Mouse (Mus musculus) left cerebral cortex, postnatal 25 days (tissue): ENCODE results near the gene Rasgrp3. TPM values are rescaled to one million over a fixed set of nuclear protein-coding genes. Genes with fewer than 3 reads are reported as not detected.
A peak's percentile ranks its signal among the peaks of the same experiment; 100 is the strongest.

Experiments used
- DNase-seq, 2 experiments: peaks; one replicate each; pipeline ENCODE4 v3.0.0; 2022; ENCODE audit warnings: low spot score in 2 of 2, mixed read lengths in 1 of 2
- intact Hi-C: fragments of 180-260 bp; cut with DNase I; formaldehyde crosslinking; loops from one replicate; pipeline ENCODE4 v1.15.1; 2025
- total RNA-seq, 2 experiments: library from RNA; stranded (reverse); gene quantifications; 2 replicates each; pipeline ENCODE4 v1.2.3; 2021

Gene Rasgrp3
- 10 to 100 TPM; 10.4 to 10.9 TPM for total RNA-seq

DNA sequence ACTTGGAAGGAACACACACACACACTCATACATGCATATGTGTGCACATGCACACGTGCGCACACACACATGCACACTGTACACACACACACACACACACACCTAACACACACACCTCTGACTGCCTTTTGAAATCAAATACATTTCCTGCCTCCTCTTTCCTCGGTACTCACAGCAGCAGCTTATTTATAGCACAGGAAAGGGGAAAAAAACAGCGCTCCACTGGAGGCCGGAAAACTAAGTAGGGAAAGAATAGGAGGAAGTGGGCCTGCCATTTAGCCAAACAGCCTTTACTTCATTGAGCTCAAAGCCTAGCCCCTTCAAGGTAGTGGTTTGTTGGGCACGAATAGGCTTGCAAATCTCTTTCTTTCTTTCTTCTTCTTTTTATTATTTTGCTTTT lies at the start of gene Rasgrp3:
TSS of gene Rasgrp3 (plus strand) at position 298 of the 400 bp plus-strand sequence.
- DNase-seq = peak in 1 of 2 experiments; percentile 38
- intact Hi-C loops = no loop called here

DNA sequence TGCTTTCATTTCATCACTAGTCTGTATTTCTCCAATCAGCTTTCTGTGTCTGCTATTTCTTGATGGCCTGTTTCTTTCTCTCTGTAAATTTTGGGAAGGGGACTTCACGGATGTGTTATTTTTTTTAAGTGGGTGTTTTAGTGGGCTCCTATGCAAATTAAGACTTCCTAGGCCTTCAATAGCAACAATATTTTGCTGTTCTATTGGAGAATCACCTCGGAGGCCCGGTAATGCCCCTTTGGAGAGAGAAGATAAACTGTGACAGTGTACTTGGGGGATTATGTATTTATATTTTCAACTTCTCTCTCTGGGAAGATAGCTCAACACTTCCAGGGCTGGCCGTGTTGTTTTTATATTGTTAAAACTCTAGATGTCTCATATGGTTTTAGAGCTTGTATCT lies 47.3 kb upstream of the Rasgrp3 start:
- intact Hi-C loops = loop anchor here (10.0 kb wide), 1 partner anchor 304 kb away; no protein-coding TSS in a partner anchor
- no peak for DNase-seq

DNA sequence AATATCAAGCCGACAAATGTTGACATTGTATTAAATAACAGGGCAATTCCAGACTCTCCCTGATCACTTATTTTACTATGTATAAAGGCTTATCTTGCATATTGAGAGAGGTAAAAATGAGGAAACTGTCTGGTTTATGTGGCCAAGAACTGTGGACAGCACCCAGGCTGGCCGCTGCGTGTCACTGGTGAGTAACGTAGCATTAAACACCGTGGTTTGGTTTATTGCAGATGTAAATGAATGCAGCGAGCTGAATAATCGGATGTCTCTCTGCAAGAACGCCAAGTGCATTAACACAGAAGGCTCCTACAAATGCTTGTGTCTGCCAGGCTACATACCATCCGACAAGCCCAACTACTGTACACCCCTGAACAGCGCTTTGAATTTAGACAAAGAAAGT lies 45.6 kb upstream of the Rasgrp3 start:
- intact Hi-C loops = no loop called here
- peak in 1 of 2 experiments; percentile 24 for DNase-seq

- intact Hi-C loops = no loop called here
- DNase-seq = no peak
Measured at GRCm38 (mm10) chr17:75391429-75392192, 44.1 kb upstream of the Rasgrp3 start.

DNA sequence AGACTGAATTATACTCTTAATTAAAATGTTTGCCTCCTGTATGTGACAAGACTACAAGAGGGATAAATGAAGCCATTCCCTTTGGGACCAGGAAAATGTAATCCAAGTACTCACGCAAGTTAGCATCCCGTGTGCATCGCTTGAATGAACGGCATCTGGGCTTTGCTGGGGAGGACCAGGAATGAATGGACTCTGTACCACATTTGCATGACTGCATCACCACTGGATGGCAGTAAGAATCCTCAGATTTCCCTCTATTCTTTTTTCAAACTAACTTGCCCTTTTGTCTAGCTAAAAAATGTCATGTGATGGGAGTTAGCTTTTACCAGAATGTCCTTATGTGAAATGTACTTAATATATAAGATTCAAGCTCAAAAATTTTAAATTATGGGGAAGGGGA lies 29.3 kb upstream of the Rasgrp3 start:
- intact Hi-C loops = loop anchor here (10.0 kb wide), 1 partner anchor 128 kb away; no protein-coding TSS in a partner anchor
- peak; percentile 17 to 60 for DNase-seq

DNA sequence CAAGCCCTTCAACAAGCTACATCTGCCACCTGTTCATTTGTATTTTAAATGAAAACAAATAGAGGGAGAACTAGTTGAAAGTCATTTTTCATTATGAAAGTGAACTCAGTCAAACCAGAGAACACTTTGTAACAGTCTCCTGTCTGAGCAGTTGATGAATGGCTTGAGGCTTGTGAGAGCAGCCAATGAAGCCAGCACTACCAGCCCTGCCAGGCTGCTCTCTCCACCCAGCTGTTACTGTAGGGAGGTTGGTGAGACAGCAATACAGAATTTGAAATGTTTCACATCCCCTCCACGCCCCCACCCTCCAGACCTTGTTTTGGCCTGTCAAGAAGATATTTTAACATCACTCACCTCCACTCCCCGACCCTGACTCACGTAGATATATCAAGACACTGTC lies 18.8 kb upstream of the Rasgrp3 start:
- DNase-seq = no peak
- intact Hi-C loops = no loop called here

DNA sequence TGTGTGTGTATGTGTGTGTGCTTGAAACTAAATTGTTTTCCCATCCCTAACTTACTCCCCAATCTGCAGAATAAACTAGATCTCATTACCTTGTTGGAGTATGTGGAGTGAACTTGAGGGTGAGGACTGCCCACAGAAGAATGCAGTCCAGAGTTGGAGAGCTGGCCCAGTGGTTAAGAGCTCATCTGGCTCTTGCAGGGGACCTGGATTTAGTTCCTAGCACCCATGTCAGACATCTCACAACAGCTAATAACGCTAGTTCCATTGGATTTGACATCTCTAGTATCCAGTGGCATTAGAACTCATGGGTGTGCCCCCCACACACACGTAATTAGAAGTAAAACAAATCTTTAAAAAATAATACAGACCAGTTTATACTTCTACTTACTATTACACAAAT lies 1.5 kb upstream of the Rasgrp3 start:
- no peak for DNase-seq
- intact Hi-C loops = no loop called here

DNA sequence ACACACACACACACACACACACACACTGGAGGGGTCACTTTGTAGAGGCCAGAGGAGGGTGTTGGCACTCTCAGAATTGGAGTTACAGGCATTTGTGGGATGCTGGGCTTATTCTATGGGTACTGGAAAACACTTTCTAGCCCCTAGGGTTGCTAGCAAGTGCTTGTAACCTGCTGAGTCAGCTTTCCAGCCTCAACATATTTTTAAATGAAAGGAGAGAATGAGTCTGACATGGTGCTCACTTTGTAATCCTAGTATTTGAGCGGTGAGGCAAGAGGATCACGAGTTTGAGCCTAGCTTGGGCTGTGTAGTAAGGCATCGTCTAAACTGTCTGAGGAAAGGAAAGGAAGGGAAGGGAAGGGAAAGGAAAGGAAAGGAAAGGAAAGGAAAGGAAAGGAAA lies 825 bp upstream of the Rasgrp3 start:
- intact Hi-C loops = no loop called here
- no peak for DNase-seq

GRCm38 (mm10) chr17:75436095-75436494 lies 399 bp downstream of the Rasgrp3 start:
- no peak for DNase-seq
- intact Hi-C loops = no loop called here

DNA sequence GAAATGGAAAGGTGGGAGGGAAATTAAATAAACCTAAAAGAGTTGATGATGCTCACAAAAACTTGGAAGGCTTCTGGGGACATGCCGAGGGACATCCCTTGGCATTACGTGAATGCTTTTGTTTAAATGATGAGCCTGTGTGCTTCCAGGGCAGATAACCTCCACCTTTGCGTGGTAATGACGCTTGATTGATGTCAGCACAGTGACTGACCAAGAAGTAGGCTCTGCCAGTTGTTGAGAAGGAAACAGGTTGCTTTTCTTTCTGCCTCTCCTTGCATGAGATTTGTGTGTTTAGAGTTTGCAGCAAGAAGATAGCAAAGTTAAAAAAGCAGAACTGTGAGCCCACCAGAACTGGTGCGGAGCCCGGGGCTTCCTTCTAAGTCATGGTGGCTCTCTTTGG lies 1.1 kb downstream of the Rasgrp3 start:
- no peak for DNase-seq
- intact Hi-C loops = no loop called here

GRCm38 (mm10) chr17:75437239-75437750 lies 1.6 kb downstream of the Rasgrp3 start:
- intact Hi-C loops = no loop called here
- no peak for DNase-seq

DNA sequence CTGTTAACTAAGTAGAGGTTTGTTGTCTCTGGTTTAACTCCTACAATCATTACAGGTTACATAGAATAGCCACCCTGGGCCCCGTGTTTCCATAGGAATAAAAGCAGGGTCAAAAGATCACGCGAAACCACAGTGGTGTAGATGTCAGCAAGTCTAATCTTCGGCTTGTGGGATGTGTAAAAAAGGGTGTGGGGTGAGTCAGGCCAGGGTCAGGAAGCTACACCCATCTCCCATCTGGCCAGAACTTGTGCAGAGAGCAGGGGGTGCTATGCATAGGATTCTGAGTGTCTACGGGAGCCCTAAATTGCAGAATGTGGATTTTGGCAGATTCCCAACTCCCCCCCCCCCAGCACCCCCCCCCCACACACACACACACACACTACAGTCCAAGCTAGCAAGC lies 2.5 kb downstream of the Rasgrp3 start:
- intact Hi-C loops = no loop called here
- DNase-seq = no peak

- DNase-seq = no peak
- intact Hi-C loops = no loop called here
Measured at GRCm38 (mm10) chr17:75439062-75439461, 3.4 kb downstream of the Rasgrp3 start.

DNA sequence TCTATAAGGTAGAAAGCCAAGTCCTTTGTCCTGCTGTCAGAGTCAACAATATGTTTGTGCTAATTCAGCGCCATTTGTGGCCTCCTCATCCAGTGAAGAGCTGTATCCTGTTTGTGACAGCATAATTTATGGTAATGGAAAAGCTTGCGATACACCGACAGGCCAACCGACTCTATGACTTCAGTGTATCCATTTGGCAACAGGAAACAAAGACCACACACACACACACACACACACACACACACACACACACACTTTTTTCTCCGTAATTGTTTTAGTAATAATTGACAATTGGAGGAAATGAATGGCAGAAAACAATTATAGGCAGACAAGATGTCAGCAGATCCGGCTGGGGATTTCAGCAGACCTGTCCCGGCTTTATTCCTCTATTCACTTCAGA lies 4.9 kb downstream of the Rasgrp3 start:
- intact Hi-C loops = no loop called here
- no peak for DNase-seq

GRCm38 (mm10) chr17:75441260-75441830 lies 5.6 kb downstream of the Rasgrp3 start:
- intact Hi-C loops = no loop called here
- no peak for DNase-seq

DNA sequence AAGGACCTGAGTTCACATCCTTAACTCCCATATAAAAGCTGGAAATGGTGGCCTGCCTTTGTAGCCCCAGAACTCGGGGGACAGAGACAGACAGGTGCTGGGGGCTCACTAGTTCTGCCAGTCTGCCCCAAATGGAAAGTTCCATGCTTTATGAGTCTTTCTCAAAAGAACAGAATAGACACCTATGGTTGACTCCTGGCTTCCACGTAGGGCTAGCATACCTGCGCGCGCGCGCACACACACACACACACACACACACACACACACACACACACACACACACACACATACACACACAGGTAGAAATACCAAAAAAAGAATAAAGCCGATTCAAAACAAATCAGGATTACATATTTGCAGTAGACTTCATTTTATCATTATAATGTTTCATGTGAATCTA lies 6.7 kb downstream of the Rasgrp3 start:
- no peak for DNase-seq
- intact Hi-C loops = no loop called here

- DNase-seq = peak; percentile 53 to 88
- intact Hi-C loops = no loop called here
Measured at GRCm38 (mm10) chr17:75443064-75443621, 7.4 kb downstream of the Rasgrp3 start.

GRCm38 (mm10) chr17:75448257-75448656 lies 12.6 kb downstream of the Rasgrp3 start:
- DNase-seq = no peak
- intact Hi-C loops = no loop called here

- no peak for DNase-seq
- intact Hi-C loops = no loop called here
Measured at GRCm38 (mm10) chr17:75449022-75449421, 13.3 kb downstream of the Rasgrp3 start.

- DNase-seq = no peak
- intact Hi-C loops = no loop called here
Measured at GRCm38 (mm10) chr17:75452313-75452712, 16.6 kb downstream of the Rasgrp3 start.

- intact Hi-C loops = no loop called here
- no peak for DNase-seq
Measured at GRCm38 (mm10) chr17:75453639-75454038, 17.9 kb downstream of the Rasgrp3 start.
